Mouse (Mus musculus): Measurements from ENCODE around the gene Cyp4v3.

Cyp4v3 gene

DNA sequence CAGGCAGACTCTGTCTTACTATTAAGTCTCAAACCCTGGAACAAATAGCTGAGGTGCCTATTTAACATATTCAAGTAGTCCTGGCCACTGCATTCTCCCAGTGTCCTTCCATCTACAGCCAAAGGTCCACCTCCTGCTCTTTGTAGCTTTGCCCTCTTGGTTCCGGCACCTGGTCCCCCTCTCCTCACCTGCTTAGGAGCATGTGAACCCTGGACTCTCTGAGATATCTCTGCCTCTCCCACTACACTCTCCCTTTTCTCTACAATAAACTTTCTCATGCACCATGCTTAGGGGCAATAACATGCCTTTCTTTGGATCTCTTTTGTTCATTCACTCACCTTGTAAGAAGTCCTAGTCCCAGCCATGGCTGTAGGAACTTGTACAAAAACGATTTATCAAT is 11.7 kb downstream of the Cyp4v3 start:
- in situ Hi-C loops (cut with MboI, MseI) = no loop called here

DNA sequence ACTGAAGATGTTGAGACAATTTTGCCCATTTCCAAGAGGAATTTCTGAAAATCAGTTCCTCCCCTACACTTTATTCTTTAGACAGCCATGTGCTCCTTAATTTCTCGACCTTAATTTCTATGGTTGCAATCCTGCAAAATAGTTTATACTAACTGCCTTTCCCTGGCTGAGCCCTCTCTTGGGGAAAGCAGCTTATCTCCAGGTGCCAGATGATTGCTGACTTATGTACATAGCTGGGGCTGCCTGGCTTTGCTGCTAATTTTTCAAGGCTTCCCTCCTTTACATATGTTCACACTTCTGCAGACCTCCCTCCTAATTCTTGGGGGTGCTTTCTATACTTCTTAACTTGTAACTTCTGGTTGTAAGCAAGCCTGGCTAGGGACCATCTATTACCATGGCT is 12.1 kb downstream of the Cyp4v3 start:
- in situ Hi-C loops (cut with MboI, MseI) = no loop called here

DNA sequence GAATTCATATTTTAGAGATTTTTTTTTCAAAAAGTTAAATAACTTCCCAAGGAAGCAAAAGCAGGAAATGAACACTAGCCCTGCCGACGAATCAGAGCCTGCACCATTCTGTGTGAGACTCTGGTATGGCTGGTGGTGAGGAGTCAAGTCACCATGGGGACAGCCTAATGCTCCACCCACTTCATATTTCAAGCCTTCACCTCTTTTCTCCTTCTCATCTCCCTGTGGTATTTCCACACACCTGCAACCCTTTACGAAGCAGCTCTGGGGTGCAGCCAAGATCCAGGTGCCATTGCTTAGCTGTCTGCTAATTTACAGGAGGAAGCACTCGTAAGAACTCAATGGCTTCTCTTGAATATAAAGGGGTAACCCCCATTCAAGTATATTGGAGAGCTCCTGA is 22.0 kb downstream of the Cyp4v3 start:
- in situ Hi-C loops (cut with MboI, MseI) = no loop called here

DNA sequence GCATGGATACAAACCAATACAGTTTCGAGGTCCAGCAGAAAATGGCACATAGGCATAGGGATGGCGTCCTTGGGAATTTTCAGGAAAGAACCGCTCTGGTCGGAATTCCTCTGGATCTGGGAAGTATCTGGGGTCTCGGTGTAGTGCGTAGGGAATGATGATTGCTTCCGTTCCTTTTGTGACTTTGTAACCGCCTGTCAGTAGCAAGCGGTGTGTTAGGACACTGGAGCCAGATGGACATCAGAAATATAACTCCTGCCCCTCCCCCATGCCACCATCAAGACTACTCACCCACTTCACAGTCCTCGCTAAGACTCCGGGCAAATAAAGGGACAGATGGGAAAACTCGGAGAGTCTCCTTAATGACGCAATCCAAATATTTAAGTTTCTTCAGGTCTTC is 24.6 kb downstream of the Cyp4v3 start, which contains the start of gene Gm45753:
TSS of gene Gm45753 (minus strand) at position 101 of the 400 bp plus-strand sequence.
- in situ Hi-C loops (cut with MboI, MseI) = no loop called here

DNA sequence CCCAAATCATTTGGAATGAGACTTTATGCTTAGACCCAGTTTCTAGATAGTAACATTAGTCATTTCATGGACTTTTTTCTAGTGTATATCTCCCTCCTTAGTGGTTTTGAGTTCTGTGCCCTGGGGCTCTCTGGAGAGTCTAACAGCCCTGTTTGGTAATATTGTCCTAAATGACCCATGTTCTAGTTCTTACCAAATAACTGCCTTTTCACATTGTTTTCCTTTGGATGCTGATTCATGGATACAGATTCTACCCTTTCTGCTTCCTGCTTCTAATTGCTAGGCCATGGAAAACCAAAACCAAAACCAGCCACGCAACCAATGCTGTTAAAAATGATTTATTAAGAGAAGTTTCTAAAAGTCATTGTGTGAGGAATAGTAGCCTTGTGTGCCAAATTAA is 27.5 kb downstream of the Cyp4v3 start:
- in situ Hi-C loops (cut with MboI, MseI) = no loop called here

DNA sequence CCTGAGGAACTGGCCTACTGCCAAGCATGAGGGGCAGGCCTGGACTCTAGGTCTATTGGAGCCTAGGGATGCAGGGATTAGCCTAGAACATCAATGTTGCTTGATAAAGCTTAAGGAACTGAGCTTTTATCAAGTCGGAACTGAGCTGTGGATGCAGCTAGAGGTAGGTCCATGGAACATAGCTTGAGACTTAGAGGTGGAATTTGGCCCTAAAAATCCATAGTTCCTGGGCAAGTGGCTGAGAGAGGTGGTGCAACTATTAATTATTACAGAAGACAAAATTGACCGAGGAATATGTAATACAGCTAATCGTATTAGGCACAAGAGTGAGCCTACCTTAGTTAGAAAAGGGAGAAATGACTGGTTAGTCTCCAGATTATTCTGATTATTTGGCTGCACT is 28.7 kb downstream of the Cyp4v3 start:
- in situ Hi-C loops (cut with MboI, MseI) = no loop called here

DNA sequence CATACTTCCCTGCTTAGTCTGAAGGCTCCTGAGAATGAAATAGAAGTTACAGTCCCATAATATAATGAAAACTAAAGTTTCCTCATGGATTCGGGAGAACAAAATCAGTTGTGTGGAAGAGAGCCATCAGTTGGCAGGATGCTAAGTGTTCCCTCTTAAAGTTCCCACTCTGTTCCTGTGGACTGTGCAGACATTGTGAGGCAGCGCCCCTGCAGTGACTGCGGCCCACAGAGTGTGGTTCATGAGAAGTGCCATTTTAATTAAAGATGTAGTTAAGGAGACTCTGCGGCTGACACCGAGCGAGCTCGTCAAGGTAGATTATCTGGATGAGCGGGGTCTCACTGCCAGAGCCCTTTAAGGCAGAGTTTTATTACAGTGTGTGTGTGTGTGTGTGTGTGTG is 30.6 kb downstream of the Cyp4v3 start:
- in situ Hi-C loops (cut with MboI, MseI) = no loop called here

DNA sequence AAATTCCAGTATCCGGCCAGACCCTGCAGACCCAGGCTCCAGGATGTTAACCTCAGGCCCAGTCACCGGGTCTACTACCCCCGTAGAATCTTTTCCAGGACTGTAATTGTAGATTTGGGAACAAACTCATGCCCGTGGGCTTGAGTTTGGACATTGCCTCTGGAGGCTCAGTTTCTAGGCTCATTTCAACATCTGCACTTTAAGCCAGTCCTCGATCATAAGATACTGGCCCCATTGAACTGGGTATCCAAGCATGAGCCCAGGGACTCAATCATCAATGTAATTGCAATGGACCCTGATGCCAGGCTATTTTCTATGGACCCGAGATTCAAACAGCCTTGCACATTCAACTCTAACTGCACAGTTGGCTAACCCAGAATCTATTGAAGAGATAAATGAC is 37.7 kb downstream of the Cyp4v3 start:
- in situ Hi-C loops (cut with MboI, MseI) = no loop called here

DNA sequence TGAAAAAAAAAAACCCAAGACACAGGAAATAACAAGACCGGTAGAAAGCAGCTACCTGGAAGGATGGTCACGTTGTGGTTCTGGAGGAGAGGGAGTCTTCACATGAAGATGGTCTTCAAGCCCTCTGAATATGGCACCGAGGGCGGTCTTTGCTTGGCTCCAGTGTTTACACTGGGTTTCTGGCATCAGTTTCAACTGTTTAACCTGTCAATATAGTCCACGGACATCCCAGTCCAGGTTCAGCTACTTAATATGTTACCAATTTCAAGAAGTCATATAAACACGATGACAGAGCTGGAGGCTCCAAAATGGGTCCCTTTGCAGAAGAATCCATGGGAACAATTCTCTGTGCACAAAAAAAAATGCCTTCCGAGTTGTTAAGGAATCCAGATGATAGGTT is 38.3 kb downstream of the Cyp4v3 start, which contains the start of gene Klkb1:
TSS of gene Klkb1 (minus strand) at position 173 of the 400 bp plus-strand sequence.
- in situ Hi-C loops (cut with MboI, MseI) = no loop called here

DNA sequence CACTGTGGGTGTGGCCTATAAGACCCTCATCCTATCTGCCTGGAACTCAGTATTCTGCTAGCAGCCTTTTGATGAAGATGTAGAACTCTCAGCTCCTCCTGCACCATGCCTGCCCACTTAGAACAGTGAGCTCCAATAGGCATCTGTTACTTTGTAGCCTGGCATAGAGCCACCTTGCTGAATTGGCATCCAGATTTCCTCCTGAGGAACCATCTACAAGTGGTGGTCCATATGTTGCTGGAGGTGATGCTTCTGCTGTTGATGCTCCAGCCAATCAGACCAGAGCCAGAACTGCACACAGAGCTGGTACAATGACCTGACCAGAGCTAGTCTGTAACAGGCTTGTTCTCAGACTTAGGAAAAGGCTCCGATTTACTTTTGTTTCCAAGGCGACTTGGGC is 41.2 kb downstream of the Cyp4v3 start:
- in situ Hi-C loops (cut with MboI, MseI) = no loop called here

DNA sequence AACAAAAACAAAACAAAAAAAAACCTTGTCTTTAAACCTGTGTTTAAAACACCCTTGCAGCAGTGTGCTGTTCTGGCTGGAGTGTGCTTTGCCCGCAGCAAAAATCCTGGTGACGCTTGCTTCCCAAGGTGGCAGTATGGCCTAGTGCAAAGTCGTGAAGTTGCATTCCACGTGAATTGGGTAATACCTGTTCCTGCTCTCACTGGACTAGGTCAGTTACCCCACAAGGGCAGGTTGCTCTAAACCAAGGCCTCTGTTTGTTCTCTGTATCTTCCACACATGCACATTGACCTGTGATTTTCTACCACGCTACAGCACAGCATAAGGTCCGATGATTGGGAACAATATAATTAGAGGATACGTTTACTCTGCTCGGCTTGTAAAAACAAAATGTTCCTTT is 51.4 kb downstream of the Cyp4v3 start:
- in situ Hi-C loops (cut with MboI, MseI) = no loop called here

DNA sequence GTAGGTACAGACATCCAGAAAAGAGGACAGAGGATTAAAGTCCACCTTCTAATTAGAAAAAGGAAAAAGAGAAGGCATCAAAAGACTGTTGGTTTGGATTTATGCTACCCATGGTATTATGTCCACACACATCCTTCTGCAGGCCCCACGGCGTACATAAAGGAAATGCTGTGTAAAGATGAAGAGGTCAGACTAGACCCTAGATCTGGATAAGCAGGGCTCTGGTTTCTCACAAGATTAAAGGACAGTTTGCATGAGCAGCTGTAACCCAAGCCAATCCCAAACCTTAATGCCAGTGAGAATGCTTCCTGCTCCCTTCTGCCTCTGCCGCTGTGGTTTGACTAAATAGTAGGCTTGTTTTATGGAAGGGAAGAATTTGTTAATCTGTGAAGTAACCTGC is 55.6 kb downstream of the Cyp4v3 start:
- in situ Hi-C loops (cut with MboI, MseI) = no loop called here

DNA sequence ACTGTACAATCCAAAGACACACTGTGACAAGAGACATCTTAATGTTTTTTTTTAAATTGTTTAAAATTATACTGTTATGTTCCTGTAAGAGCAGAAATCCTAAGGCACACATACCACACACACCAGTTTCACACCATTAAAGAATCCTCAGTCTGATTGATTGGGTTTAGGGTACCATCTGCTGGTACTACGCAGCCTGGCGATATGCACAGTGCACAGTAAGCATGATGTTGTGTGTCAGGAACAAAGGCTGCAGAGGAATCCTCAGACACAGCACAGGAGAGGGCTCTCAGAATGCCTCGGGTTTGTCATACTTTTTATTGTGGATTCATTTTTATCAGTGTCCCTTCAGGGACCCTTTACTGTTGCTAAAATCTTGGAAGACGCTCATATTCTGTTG is 58.7 kb downstream of the Cyp4v3 start:
- in situ Hi-C loops (cut with MboI, MseI) = no loop called here

DNA sequence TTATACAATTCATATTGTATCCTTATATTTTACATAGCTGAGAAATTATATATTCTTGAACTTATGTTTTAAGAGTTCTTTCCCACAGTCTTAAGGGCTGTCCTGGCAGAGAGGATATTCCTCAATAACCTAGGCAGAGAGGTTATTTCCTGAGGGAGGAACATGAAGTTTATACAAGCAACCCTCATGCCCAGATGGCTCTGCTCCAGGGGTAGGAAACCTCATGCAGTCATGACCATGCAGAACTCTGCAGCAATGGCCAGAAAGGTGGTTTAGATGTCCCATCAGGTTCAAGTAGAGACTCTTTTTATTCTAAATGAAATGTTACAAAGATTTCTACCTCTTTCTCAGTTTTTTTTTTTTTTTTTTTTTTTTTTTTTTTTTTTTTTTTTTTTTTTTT is 64.0 kb downstream of the Cyp4v3 start:
- in situ Hi-C loops (cut with MboI, MseI) = no loop called here

DNA sequence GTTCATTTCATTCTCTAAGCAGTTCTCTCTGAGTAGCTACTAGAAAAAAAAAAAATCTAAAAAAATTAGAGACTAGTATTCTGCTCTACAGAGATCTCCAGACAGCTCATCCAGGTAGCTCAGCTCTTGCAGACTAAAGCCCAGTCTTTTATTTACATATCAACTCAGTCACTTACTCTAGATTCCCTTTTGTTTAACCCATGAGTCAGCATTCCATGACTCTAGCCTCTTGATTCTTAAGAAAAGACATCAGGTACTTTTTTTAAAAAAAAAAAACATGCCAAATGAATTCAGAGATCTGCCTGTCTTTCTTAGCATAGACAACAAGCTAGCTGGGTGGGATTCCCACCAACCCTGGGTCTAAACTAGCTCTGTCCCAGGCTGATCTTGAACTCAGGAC is 64.5 kb downstream of the Cyp4v3 start:
- in situ Hi-C loops (cut with MboI, MseI) = no loop called here

DNA sequence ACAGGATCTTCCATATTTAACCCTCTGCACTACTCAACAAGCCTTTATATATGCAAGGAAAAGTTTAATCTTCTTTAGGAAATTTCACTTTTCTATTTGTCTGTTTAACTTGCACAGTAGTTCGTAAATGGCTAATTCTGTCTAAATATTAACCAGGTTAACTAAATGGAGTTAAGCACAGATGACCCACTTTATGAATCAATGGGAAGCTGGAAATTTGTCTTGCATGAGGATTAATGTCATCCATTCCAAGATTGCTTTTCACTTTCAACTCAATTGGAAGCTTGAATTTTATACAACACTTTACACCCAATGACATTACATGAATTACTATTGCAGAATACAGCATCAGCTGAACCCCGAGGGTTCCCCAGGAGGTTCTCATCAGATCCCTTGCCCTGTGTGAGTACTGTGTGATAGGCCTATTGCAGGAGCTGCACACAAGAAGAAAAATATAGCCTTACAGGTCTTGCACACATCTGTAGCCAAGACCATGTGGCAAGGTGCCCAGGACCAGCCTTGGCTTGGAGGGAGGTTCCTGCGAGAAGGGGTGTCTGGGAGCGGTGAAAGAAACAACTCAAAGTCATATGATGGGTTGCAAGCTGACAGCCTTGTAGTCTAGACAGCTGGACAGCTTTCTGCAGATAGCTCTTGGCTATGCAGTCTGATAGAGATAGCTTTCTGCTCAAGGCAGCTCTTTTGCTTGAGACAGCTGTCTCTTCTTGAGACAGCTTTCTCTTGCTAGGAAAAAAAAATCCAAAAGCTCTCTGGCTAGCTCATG is 65.2 kb downstream of the Cyp4v3 start:
- in situ Hi-C loops (cut with MboI, MseI) = no loop called here

DNA sequence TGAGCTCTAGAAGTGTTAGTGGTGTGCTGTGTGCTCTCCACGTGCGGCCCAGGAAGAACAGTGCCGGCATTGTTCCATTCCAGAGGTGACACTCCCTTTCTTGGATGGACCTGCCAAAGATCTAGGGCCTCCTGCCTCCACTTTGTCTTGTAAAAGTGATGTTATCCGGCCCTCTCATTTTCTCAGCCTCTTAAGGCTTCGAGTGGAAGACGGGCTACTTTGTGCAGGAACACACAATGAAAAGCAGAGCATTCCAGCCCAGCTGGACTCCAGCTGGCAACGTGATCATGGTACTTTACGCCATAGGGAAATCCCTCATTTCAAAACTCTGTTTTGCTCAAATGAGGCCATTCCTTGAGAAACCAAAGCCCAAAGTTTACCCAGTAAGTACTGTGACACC is 66.0 kb downstream of the Cyp4v3 start:
- in situ Hi-C loops (cut with MboI, MseI) = no loop called here

DNA sequence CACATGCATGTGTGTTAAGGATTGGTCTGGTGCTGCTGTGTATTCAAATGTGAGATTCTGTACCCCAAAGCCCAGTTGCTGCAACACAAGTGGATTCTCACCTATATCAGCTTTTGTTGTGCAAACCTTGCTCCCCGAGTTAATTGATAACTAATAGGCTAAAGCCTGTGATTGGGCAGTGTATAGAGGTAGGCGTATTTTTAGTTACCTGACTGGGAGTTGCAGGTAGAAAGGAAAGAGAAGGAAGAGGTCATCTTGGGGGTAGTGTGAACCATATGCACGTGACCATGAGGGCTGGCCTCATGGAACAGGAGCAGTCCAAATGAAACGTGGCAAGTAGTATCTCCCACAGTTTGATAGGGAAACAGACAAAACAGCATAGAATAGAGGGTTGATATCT is 68.1 kb downstream of the Cyp4v3 start:
- in situ Hi-C loops (cut with MboI, MseI) = no loop called here

DNA sequence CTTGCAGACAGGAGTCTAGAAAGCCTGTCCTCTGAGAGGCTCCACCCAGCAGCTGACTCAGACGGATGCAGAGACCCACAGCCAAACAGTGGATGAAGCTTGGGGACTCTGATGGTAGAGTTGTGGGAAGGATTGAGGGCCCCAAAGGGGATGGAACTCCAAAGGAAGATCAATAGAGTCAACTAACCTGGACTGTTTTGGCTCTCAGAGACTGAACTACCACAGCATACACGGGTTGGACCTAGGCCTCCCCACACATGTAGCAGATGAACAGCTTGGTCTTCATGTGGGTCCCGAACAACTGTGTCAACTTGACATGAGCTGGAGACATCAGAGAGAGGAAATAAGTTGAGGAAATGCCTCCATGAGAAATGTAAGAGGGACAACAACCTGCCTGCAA is 70.2 kb downstream of the Cyp4v3 start:
- in situ Hi-C loops (cut with MboI, MseI) = no loop called here

DNA sequence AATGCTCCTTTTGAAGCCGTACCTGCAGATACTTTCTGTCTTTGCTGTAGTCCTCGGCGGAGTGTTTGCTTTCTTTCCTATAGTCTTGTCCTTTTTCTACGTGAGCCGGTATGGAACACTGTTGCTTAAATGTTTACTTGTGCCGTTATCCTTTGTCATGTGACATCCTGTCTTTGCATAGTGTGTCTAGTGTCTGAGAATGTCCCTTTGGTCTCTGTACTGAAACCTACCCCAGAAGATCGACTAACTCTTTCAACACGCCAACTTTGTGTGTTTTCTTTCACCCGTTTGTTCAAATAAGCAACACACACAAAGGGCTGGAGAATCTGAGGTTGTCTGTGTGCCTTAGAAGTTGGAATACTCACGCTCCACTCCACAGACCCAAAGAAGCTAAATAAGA is 71.1 kb downstream of the Cyp4v3 start, which contains the start of gene F11:
TSS of gene F11 (minus strand) at position 112 of the 400 bp plus-strand sequence.
- in situ Hi-C loops (cut with MboI, MseI) = no loop called here

DNA sequence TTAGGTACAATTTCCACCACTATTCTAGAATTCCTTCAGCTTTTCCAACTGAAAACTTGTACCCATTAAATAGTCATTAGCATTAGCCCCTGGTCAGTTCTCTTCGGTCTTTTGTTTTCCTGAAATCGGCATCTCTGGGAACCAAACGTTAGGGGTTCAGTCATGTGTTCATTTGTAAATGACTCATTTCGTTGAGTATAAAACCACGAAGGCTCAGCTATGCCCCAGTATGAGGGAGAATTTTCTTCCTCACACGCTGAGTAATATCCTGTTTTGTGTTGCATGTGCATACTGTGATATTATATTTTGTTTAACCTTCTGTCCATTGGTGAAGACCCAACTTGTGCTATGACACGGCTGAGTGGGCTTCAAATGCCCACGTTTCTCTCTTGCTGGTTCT is 74.6 kb downstream of the Cyp4v3 start:
- in situ Hi-C loops (cut with MboI, MseI) = loop anchor here (10.0 kb wide), 1 partner anchor 276 kb away; no protein-coding TSS in a partner anchor

DNA sequence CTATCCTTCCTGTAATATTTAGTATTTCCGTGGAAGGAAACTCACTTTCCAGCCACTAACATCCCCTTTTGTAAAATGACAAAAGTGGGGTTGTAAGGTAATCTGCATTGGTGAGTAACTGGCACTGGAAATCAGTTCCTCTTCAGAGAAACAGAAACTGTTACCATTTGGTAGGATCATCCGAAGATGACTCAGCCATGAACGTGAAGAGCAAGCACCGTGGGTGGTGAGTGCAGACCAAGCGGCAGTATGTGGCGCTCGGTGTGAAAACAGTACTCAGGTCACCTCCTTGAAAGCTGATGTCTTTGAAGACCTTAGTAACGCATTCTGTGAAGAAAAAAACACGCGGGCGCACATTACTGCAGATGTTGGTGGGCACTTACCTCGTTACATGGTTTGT is 78.0 kb downstream of the Cyp4v3 start:
- in situ Hi-C loops (cut with MboI, MseI) = loop anchor here (10.0 kb wide), 1 partner anchor 280 kb away; no protein-coding TSS in a partner anchor
